Mouse (Mus musculus): ENCODE measurements around the gene Alox5ap. TPM values are rescaled to one million over a fixed set of nuclear protein-coding genes. Genes with fewer than 3 reads are reported as not detected.

Alox5ap gene
- polyA plus RNA-seq (2012; fragmentation: generic; extraction: Trizol), result 8.2 TPM
- long read RNA-seq, experiment 1, transcript Alox5ap-201 (5 exons, 1,251 nt), result major isoform, 19 of 28 reads
- long read RNA-seq, experiment 1, partial matches to known transcripts, result 2 of 28 reads
- long read RNA-seq, experiment 1, other reads (novel, unspliced or antisense), result 7 of 28 reads
- long read RNA-seq, experiment 2, partial matches to known transcripts, result 0 of 1 reads
- long read RNA-seq, experiment 2, other reads (novel, unspliced or antisense), result 0 of 1 reads

DNA sequence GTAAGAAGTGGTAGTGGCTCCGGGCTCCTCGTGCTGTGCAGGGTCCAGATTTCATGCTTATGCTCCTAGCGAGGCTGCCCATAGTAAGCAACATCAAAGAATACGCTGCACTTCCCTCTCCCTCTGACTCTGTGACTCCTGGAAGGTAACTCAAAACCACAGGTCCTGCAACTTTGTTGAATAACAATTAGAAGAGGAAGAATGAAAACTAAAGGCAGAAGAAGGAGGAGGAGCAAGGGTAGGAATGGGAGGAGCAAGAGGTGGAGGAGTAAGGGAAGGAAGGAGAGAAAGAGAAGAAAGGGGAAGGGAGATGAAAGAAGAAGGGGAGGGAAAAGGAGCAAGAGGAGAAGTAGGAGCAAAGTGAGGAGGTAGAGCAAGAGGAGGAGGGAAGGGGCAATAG lies at the start of gene Alox5ap:
TSS of gene Alox5ap (plus strand) at position 363 of the 400 bp plus-strand sequence.
- no peaks in the 10 kb centered on the region for H3K79me2 ChIP-seq (ENCODE audit: control insufficient read depth, insufficient read depth)
- H3K36me3 ChIP-seq (ENCODE audit: control insufficient read depth, insufficient read depth), result no peaks in the 10 kb centered on the region
- TF ChIP-seq MYOD1 (IDR thresholded peaks at IDR 0.05; ENCODE audit: control insufficient read depth, insufficient read length, low read depth), result no peak
- TF ChIP-seq MAX (IDR thresholded peaks at IDR 0.05), result no peak
- no peak for TF ChIP-seq CTCF (IDR thresholded peaks at IDR 0.05; ENCODE audit: control insufficient read depth, insufficient read depth, insufficient read length)
- no peak for TF ChIP-seq USF1 (IDR thresholded peaks at IDR 0.05; ENCODE audit: low read depth)
- TF ChIP-seq CEBPB (IDR thresholded peaks at IDR 0.05; ENCODE audit: low read depth), result no peak
- no peak for TF ChIP-seq MYOG (IDR thresholded peaks at IDR 0.05; ENCODE audit: control insufficient read depth, extremely low read depth, insufficient read length)
- TF ChIP-seq FOSL1 (IDR thresholded peaks at IDR 0.05; ENCODE audit: insufficient read depth, low read length, poor library complexity, severe bottlenecking), result no peak
- no peaks in the 10 kb centered on the region for H3K79me3 ChIP-seq (ENCODE audit: low read depth)
- H3K4me3 ChIP-seq (ENCODE audit: insufficient read depth, poor library complexity, severe bottlenecking), result no peak within 1 kb of the TSS
- H3K27me3 ChIP-seq (ENCODE audit: control insufficient read depth, insufficient read depth, insufficient read length), result no peaks in the 10 kb centered on the region
- no peak within 1 kb of the TSS for H3ac ChIP-seq (ENCODE audit: control insufficient read depth, insufficient read length, low read depth)

DNA sequence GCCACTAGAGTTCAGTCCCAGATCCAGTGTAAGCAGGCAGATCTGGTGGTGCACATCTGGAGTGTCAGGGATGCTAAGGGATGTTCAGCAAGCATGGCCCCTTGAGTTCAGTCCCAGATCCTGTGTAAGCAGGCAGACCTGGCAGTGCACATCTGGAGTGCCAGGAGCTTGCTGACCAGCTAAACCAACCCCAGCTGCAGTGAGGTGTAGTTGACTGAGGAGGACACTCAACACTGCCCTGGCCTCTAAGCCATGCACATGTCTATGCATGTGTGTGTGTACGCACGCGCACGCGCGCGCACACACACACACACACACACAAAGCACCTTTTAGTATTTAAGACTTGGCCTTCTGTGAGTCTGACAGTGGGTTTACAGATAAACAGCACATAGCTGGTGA lies 49.0 kb upstream of the Alox5ap start:
- H3K36me3 ChIP-seq (ENCODE audit: control insufficient read depth, insufficient read depth), result peaks cover 61% of the 10 kb centered on the region
- no peak overlapping the region for H3K4me3 ChIP-seq (ENCODE audit: insufficient read depth, poor library complexity, severe bottlenecking)
- no peak overlapping the region for H3ac ChIP-seq (ENCODE audit: control insufficient read depth, insufficient read length, low read depth)
- no peaks in the 10 kb centered on the region for H3K79me2 ChIP-seq (ENCODE audit: control insufficient read depth, insufficient read depth)
- no peak for TF ChIP-seq MYOG (IDR thresholded peaks at IDR 0.05; ENCODE audit: control insufficient read depth, extremely low read depth, insufficient read length)
- TF ChIP-seq MAX (IDR thresholded peaks at IDR 0.05), result no peak
- TF ChIP-seq FOSL1 (IDR thresholded peaks at IDR 0.05; ENCODE audit: insufficient read depth, low read length, poor library complexity, severe bottlenecking), result no peak
- TF ChIP-seq MYOD1 (IDR thresholded peaks at IDR 0.05; ENCODE audit: control insufficient read depth, insufficient read length, low read depth), result no peak
- TF ChIP-seq USF1 (IDR thresholded peaks at IDR 0.05; ENCODE audit: low read depth), result no peak
- no peak for TF ChIP-seq CEBPB (IDR thresholded peaks at IDR 0.05; ENCODE audit: low read depth)
- TF ChIP-seq CTCF (IDR thresholded peaks at IDR 0.05; ENCODE audit: control insufficient read depth, insufficient read depth, insufficient read length), result no peak
- H3K79me3 ChIP-seq (ENCODE audit: low read depth), result no peaks in the 10 kb centered on the region
- no peaks in the 10 kb centered on the region for H3K27me3 ChIP-seq (ENCODE audit: control insufficient read depth, insufficient read depth, insufficient read length)

DNA sequence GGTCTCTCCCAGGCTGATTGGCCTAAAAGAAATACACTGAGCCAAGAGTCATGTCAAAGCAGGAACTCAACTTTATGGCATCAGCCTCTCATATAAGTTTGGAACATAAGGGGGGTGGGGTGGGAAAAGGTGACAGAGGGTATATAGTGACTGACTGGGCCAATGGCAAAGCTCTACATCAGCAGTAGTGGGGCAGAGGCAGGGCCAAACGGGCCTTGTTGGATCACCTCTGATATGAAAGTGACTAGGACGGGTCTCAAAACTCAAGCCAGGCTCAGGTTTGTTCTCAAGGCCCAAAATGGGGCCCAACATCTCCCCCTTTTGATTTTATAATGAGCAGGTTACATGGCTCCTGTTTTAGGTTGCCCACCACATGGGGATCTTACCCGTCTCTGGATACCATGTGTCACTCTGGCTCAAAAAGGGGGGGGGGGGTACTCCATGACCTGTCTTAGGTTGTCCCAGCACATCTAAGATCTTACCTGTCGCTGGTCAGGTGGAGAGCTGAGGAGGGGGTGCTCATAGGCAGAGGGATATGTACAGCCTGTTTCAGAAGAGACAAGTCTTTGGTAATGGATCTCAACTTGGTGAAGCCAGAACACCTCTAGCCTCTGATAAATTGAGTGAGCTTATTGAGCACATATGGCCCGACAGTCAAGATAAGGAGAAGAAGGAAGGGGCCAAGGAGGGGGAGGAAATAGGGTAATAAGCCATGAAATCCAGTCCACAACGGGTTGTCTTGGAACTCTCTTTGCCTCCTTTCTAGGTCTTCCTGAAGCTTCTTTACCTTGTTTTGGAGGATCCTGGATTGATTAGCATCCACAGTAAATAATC lies 46.8 kb upstream of the Alox5ap start:
- no peaks in the 10 kb centered on the region for H3K79me3 ChIP-seq (ENCODE audit: low read depth)
- no peaks in the 10 kb centered on the region for H3K27me3 ChIP-seq (ENCODE audit: control insufficient read depth, insufficient read depth, insufficient read length)
- H3K36me3 ChIP-seq (ENCODE audit: control insufficient read depth, insufficient read depth), result peaks cover 40% of the 10 kb centered on the region
- TF ChIP-seq MYOG (IDR thresholded peaks at IDR 0.05; ENCODE audit: control insufficient read depth, extremely low read depth, insufficient read length), result no peak
- no peak for TF ChIP-seq MYOD1 (IDR thresholded peaks at IDR 0.05; ENCODE audit: control insufficient read depth, insufficient read length, low read depth)
- TF ChIP-seq USF1 (IDR thresholded peaks at IDR 0.05; ENCODE audit: low read depth), result no peak
- no peak for TF ChIP-seq CTCF (IDR thresholded peaks at IDR 0.05; ENCODE audit: control insufficient read depth, insufficient read depth, insufficient read length)
- no peak for TF ChIP-seq MAX (IDR thresholded peaks at IDR 0.05)
- no peak for TF ChIP-seq CEBPB (IDR thresholded peaks at IDR 0.05; ENCODE audit: low read depth)
- no peak for TF ChIP-seq FOSL1 (IDR thresholded peaks at IDR 0.05; ENCODE audit: insufficient read depth, low read length, poor library complexity, severe bottlenecking)
- no peak overlapping the region for H3K4me3 ChIP-seq (ENCODE audit: insufficient read depth, poor library complexity, severe bottlenecking)
- no peak overlapping the region for H3ac ChIP-seq (ENCODE audit: control insufficient read depth, insufficient read length, low read depth)
- no peaks in the 10 kb centered on the region for H3K79me2 ChIP-seq (ENCODE audit: control insufficient read depth, insufficient read depth)

DNA sequence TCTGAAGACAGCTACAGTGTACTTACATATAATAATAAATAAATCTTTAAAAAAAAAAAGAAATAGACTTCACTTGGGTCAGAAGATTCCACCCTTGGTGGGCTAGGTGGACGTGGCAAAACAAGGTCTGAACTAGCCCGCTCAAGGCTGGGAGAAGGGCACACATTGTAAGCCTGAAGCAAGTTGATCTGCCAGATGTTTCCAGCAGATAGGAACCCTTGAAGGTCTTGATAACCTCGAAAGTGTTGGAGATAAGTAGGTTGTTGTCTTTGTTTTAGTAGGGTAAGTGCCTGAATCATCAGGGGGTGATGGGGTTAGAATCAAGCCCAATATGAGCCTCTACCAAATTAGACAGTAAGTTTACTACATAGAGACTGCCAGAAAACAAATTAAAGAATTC lies 45.1 kb upstream of the Alox5ap start:
- Histone ChIP-seq H3K79me3 (ENCODE audit: low read depth) (no peaks in the 10 kb centered on the region), H3K79me2 (ENCODE audit: control insufficient read depth, insufficient read depth) (no peaks in the 10 kb centered on the region), H3K36me3 (ENCODE audit: control insufficient read depth, insufficient read depth) (peaks cover 22% of the 10 kb centered on the region), H3K27me3 (ENCODE audit: control insufficient read depth, insufficient read depth, insufficient read length) (no peaks in the 10 kb centered on the region), H3ac (ENCODE audit: control insufficient read depth, insufficient read length, low read depth) (no peak overlapping the region), H3K4me3 (ENCODE audit: insufficient read depth, poor library complexity, severe bottlenecking) (no peak overlapping the region)
- no peak for TF ChIP-seq FOSL1 (IDR thresholded peaks at IDR 0.05; ENCODE audit: insufficient read depth, low read length, poor library complexity, severe bottlenecking)

DNA sequence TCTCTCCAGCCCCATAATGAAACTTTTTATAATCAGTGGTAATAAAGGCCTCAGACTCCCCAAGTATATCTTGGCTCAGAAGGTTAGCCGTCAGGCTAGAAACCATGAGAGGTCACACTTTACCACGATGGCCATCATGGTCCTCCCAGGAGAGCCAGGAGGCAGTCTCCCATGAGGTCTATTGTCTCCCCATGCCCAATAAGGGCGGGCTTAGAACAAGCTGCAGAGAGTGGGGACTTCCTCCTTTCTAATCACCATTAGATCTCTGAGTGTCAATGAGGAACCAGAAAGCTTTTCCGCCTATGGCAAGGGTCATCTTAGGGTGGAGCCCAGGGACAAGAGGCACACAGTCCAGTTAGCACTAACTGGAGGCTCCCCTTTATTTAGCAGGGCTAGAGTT lies 43.2 kb upstream of the Alox5ap start:
- Histone ChIP-seq H3K36me3 (ENCODE audit: control insufficient read depth, insufficient read depth) (peaks cover 4% of the 10 kb centered on the region), H3K79me3 (ENCODE audit: low read depth) (no peaks in the 10 kb centered on the region)
- TF ChIP-seq USF1 (IDR thresholded peaks at IDR 0.05; ENCODE audit: low read depth) (no peak), CEBPB (IDR thresholded peaks at IDR 0.05; ENCODE audit: low read depth) (no peak), FOSL1 (IDR thresholded peaks at IDR 0.05; ENCODE audit: insufficient read depth, low read length, poor library complexity, severe bottlenecking) (no peak), MYOG (IDR thresholded peaks at IDR 0.05; ENCODE audit: control insufficient read depth, extremely low read depth, insufficient read length) (no peak), MAX (IDR thresholded peaks at IDR 0.05) (no peak), MYOD1 (IDR thresholded peaks at IDR 0.05; ENCODE audit: control insufficient read depth, insufficient read length, low read depth) (no peak), CTCF (IDR thresholded peaks at IDR 0.05; ENCODE audit: control insufficient read depth, insufficient read depth, insufficient read length) (no peak)

More for the DNA sequence above, 43.2 kb upstream of the Alox5ap start:
- H3K79me2 ChIP-seq (ENCODE audit: control insufficient read depth, insufficient read depth), result no peaks in the 10 kb centered on the region
- H3ac ChIP-seq (ENCODE audit: control insufficient read depth, insufficient read length, low read depth), result no peak overlapping the region
- H3K27me3 ChIP-seq (ENCODE audit: control insufficient read depth, insufficient read depth, insufficient read length), result no peaks in the 10 kb centered on the region
- no peak overlapping the region for H3K4me3 ChIP-seq (ENCODE audit: insufficient read depth, poor library complexity, severe bottlenecking)
